Mouse (Mus musculus): ENCODE data around the gene Rab15. TPM values are rescaled to one million over a fixed set of nuclear protein-coding genes. Genes with fewer than 3 reads are reported as not detected.
"Not testable (repeated sequence)": the region's sequence is repeated elsewhere in the genome, so short reads cannot be mapped to it uniquely, and the experiment has no call there.

The Rab15 gene
- total RNA-seq, 2 experiments from 2014 or later, result 102 to 111 TPM

GRCm38 (mm10) chr12:76819816-76820215 is 2.9 kb downstream of the Rab15 start:
- intact Hi-C loops (cut with DNase I), result no loop called here
- no peak for DNase-seq

GRCm38 (mm10) chr12:76818908-76819307 is 3.8 kb downstream of the Rab15 start:
- DNase-seq, result no peak
- intact Hi-C loops (cut with DNase I), result no loop called here

- no peak for DNase-seq
- intact Hi-C loops (cut with DNase I), result no loop called here
Observed at GRCm38 (mm10) chr12:76818120-76818519, 4.6 kb downstream of the Rab15 start.

- DNase-seq, result no peak
- intact Hi-C loops (cut with DNase I), result no loop called here
Observed at GRCm38 (mm10) chr12:76817176-76817575, 5.5 kb downstream of the Rab15 start.

GRCm38 (mm10) chr12:76816720-76817119 is 6.0 kb downstream of the Rab15 start:
- intact Hi-C loops (cut with DNase I), result no loop called here
- DNase-seq, result no peak

GRCm38 (mm10) chr12:76814120-76814519 is 8.6 kb downstream of the Rab15 start:
- intact Hi-C loops (cut with DNase I), result no loop called here
- DNase-seq, result no peak

GRCm38 (mm10) chr12:76813543-76813942 is 9.2 kb downstream of the Rab15 start:
- intact Hi-C loops (cut with DNase I), result no loop called here

GRCm38 (mm10) chr12:76811006-76811405 is 11.7 kb downstream of the Rab15 start:
- DNase-seq, result no peak
- intact Hi-C loops (cut with DNase I), result no loop called here

More at GRCm38 (mm10) chr12:76813543-76813942, 9.2 kb downstream of the Rab15 start:
- DNase-seq, result no peak

- intact Hi-C loops (cut with DNase I), result no loop called here
- no peak for DNase-seq
Observed at GRCm38 (mm10) chr12:76810491-76810890, 12.2 kb downstream of the Rab15 start.

GRCm38 (mm10) chr12:76807796-76808195 is 14.9 kb downstream of the Rab15 start:
- intact Hi-C loops (cut with DNase I), result no loop called here
- DNase-seq, result no peak

GRCm38 (mm10) chr12:76805056-76805811 is 17.5 kb downstream of the Rab15 start:
- intact Hi-C loops (cut with DNase I), result no loop called here
- DNase-seq, result peak; percentile 83

GRCm38 (mm10) chr12:76803700-76804252 is 18.9 kb downstream of the Rab15 start:
- intact Hi-C loops (cut with DNase I), result no loop called here
- DNase-seq, result peak; percentile 52

GRCm38 (mm10) chr12:76803028-76803427 is 19.7 kb downstream of the Rab15 start:
- intact Hi-C loops (cut with DNase I), result no loop called here
- DNase-seq, result no peak

- no peak for DNase-seq
- intact Hi-C loops (cut with DNase I), result no loop called here
Observed at GRCm38 (mm10) chr12:76798008-76798720, 24.5 kb downstream of the Rab15 start.

- intact Hi-C loops (cut with DNase I), result no loop called here
- no peak for DNase-seq
Observed at GRCm38 (mm10) chr12:76796938-76797539, 25.7 kb downstream of the Rab15 start.

- intact Hi-C loops (cut with DNase I), result no loop called here
- DNase-seq, result no peak
Observed at GRCm38 (mm10) chr12:76795350-76795749, 27.4 kb downstream of the Rab15 start, which contains the start of gene Gpx2. TSS of gene Gpx2 (minus strand) at chr12:76795554.

- DNase-seq; intact Hi-C loops (cut with DNase I): not testable (repeated sequence)
Observed at GRCm38 (mm10) chr12:76792540-76792939, 30.2 kb downstream of the Rab15 start.

- intact Hi-C loops (cut with DNase I), result no loop called here
- DNase-seq, result no peak
Observed at GRCm38 (mm10) chr12:76790446-76791084, 32.1 kb downstream of the Rab15 start.

- DNase-seq, result no peak
- intact Hi-C loops (cut with DNase I), result no loop called here
Observed at GRCm38 (mm10) chr12:76784056-76784619, 38.6 kb downstream of the Rab15 start.
